Mouse (Mus musculus): ENCODE measurements around the gene Tmx4.

Gene Tmx4

DNA sequence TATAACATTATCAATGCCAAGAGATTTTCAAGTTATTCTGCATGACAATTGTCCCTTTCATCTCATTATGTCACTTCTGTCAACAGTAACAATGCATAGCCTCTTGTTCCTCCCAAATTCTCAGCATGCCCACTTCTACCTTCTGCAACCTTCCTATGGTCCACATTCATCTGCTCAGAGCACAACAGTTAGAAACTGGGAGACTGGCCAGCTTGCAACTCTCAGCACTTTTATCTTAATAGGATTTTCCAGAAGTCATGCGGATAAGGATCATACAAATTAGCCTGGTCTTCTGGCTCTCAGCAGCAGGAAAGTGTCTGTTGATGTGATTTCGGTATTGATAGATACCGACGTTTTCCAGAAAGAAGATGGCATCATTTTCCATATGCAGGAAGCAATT lies 58.7 kb downstream of the Tmx4 start:
- intact Hi-C loops (cut with DNase I): no loop called here

DNA sequence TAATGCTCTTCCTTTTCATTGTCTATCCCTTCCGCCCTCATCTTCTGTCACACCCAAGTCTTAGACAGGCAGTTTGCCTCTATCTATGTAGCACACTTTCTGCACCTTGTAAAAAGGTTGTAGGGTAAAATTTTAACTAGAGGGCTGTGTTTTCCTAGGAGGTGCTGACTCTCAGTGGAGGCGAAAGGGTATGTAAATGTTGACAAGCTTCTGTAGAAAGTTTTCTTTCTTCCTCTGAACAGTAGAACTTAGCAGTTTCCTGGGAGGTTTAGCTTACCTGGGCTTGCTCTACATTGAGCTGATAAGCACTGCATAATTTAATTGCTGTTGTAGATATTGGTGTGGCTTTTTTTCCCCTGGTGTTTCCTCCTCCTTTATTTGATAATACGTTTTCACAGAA lies 84.5 kb downstream of the Tmx4 start:
- intact Hi-C loops (cut with DNase I): loop anchor here (10.0 kb wide), 1 partner anchor 215 kb away; no protein-coding TSS in a partner anchor

DNA sequence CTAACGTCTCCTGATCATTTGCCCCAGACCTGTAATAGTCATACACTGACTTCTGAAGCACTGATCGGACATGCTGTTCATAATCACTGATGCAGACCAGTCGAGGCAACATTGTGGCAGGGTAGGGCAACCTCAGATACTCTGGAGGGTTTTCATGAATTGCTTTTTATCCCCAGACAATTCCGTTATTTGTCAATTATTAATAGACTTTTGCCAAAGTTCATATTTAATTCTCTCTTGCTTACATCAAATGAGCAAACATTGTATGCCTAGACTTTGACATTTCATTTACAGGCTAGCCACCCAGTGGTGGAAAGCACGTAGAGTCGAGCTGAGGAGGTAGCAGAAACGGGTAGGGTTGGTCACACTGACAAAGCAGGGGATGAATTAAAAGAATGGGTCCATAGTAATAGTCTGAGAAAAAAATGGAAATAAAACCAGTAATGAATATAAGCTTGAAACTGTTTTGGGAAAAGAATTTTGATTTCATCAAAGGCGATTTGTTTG lies 89.7 kb downstream of the Tmx4 start, which contains the start of gene Hao1:
Gene Hao1, minus strand, starts transcription at position 148 of the 507 bp plus-strand sequence.
- intact Hi-C loops (cut with DNase I): loop anchor here (10.0 kb wide), 1 partner anchor 221 kb away; no protein-coding TSS in a partner anchor

DNA sequence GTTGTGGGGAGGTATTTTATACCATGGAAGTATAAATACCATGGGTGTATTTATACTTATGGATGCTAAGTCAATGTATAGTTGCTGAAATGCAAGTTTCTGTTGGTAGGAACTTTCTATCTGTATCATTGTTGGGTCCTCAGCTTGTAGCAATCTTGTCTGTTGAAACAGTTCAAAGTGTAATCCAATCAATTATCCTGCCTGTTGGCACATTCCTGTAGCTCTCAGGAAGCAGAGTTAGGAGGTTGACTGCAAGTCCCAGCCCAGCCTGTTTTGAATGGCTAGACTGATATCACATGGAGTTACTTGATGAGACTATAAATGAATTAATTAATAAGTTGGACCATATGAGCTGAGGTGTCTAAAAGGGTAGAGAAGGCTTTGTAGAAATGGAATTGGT lies 91.6 kb downstream of the Tmx4 start:
- intact Hi-C loops (cut with DNase I): loop anchor here (10.0 kb wide), 1 partner anchor 222 kb away; no protein-coding TSS in a partner anchor

DNA sequence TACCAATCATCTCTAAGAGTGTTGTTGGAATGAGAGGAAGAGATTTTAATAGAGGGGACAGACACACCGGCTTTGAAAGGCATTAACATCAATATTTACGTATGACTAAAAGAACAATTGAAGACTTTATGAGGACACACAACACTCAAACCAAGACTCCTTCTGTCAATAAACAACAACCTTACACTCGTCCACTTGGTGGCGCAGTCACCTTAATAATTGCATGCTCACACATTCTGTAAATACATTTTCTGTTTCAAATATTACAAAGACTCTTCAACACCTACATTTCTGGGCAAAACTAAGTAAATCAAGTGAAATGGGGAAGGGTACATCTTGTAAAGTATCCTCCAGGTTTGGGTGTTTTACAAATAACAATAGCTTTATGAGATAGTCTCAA lies 94.2 kb downstream of the Tmx4 start:
- intact Hi-C loops (cut with DNase I): loop anchor here (2.0 to 10.0 kb wide), 3 partner anchors 128 to 779 kb away; no protein-coding TSS in a partner anchor

DNA sequence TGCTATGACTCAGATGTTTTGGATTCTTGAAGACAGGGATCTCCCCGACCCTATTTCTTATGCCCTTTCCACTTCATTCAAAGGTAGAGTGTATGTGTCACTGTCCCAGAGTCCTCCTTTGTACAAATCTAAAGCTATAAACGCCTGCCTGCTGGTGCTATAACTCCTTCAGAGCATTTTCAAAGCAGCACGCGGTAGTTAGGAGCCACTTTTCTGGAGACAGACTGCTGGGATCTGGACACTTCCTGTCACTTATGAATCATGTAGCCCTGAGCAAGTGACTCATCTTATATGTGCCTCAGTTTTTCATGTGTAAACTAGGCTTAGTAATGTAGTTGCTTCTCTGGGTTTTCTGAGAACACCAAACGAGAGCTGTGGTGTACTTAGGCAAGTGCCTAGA lies 98.8 kb downstream of the Tmx4 start:
- intact Hi-C loops (cut with DNase I): loop anchor here (5.0 kb wide), 1 partner anchor 132 kb away; no protein-coding TSS in a partner anchor

DNA sequence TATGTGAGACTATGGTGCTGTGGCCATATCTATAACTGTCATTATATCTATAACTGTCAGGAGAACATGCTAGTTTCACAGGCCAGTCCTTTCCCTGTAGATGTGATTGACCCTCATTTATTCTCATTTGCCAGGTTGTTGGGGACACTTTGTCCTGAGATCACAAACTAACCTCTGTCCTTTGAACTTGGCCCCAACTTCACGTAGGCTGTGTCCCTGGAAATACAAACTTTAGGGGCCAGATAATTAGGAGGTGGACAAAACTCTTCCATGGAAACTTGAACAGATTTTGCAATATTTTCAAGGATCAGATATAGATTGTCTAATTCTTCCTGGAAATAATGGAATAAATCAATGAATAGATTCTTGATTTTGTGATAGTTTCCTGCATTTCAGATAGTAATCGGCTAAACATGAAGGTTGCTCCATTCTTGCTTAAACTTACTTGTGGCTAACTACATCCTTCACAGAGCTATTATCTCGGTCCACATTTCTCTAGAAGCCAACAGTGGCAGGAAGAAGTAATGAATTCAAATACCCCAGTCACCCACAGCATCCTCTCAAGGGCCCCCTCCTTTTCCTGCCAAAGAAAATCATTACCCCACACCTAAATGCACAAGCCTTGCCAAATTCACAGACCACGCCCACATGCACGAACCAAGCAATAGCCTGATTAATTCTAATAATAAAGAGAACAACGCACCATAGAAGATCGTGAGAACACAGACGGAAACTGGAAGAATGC lies 99.5 kb downstream of the Tmx4 start:
- intact Hi-C loops (cut with DNase I): loop anchor here (5.0 kb wide), 2 partner anchors 133 to 752 kb away; no protein-coding TSS in a partner anchor

Data from adrenal gland (tissue).